21 mouse cellular contexts compared by ENCODE assay signal in genomic region chr19:42538911-42539310, GRCm38 (mm10). TPM values are rescaled to one million over a fixed set of nuclear protein-coding genes. Genes with fewer than 3 reads are reported as not detected.
DNase-seq lines count a peak whose midpoint lies in the region; ATAC-seq and TF ChIP-seq lines count a peak whose summit lies in the region.
"Had no signal": no experiment of that assay in that cellular context is flagged by ENCODE, and none has a peak within 500 bp of the region (broad histone marks: within the 10 kb centered on the region; RNA-seq: fewer than 3 reads in every experiment).

No protein-coding gene starts in this region.

- H3K36me3 ChIP-seq in heart, postnatal 0 days (replicated peaks; ENCODE audit: control insufficient read depth, insufficient read depth, low read length): no peaks in the 10 kb centered on the region
- H3K36me3 ChIP-seq: forebrain, embryonic 12.5 days; forebrain, embryonic 15.5 days; heart, embryonic 10.5 days; heart, embryonic 13.5 days; hindbrain, embryonic 12.5 days; hindbrain, embryonic 15.5 days had no signal

- H3K4me2 ChIP-seq in heart, postnatal 0 days (ENCODE audit: low read depth, low read length): no peak overlapping the region
- H3K4me2 ChIP-seq: forebrain, embryonic 12.5 days; forebrain, embryonic 15.5 days; heart, embryonic 13.5 days; hindbrain, embryonic 12.5 days; hindbrain, embryonic 15.5 days had no signal

- no peak for DNase-seq in heart, postnatal 0 days (ENCODE audit: low spot score)
- no peak for DNase-seq in heart, adult 8-10 months (ENCODE audit: low spot score)
- peak; percentile 52 for DNase-seq in 3134 (ENCODE audit: extremely low read depth, insufficient read length, low spot score)
- DNase-seq in Muller cell, postnatal 12 days (ENCODE audit: inconsistent ontology term): peak; percentile 74
- DNase-seq in right cerebral cortex, adult 18-20 months: no peak
- no peak for DNase-seq in ovary, postnatal 10 days (ENCODE audit: low spot score)
- DNase-seq in cerebellum, adult 2 months: no peak
- DNase-seq: adrenal gland, adult 8-10 months; adrenal gland, postnatal 25 days; cerebellum, adult 11-12 months; cerebellum, adult 9-10 months; cerebellum, postnatal 14 days had no signal

- H3K9me3 ChIP-seq in heart, postnatal 0 days (replicated peaks; ENCODE audit: control insufficient read depth, low read length): no peaks in the 10 kb centered on the region
- H3K9me3 ChIP-seq: forebrain, embryonic 12.5 days; forebrain, embryonic 15.5 days; heart, embryonic 10.5 days; heart, embryonic 13.5 days; hindbrain, embryonic 12.5 days; hindbrain, embryonic 15.5 days had no signal

- H3K9ac ChIP-seq in heart, postnatal 0 days (replicated peaks; ENCODE audit: low read depth, low read length): no peak overlapping the region
- H3K9ac ChIP-seq: forebrain, embryonic 12.5 days; forebrain, embryonic 15.5 days; heart, embryonic 13.5 days; hindbrain, embryonic 12.5 days; hindbrain, embryonic 15.5 days had no signal

- no peak overlapping the region for H3K4me3 ChIP-seq in heart, postnatal 0 days (ENCODE audit: low read depth, low read length)
- H3K4me3 ChIP-seq in embryonic fibroblast, embryonic 13.5 days (ENCODE audit: insufficient read depth, low read length): no peak overlapping the region
- no peak overlapping the region for H3K4me3 ChIP-seq in cerebellum, adult 2 months (replicated peaks; ENCODE audit: insufficient read depth, low read depth, low read length)
- H3K4me3 ChIP-seq: forebrain, embryonic 12.5 days; forebrain, embryonic 15.5 days; heart, embryonic 10.5 days; heart, embryonic 13.5 days; hindbrain, embryonic 12.5 days; hindbrain, embryonic 15.5 days had no signal

- H3K27ac ChIP-seq in heart, postnatal 0 days (ENCODE audit: low read depth): 0 out of 2 replicates have a peak overlapping the region, but pooled peaks have one; percentile 11
- H3K27ac ChIP-seq in embryonic fibroblast, embryonic 13.5 days (ENCODE audit: insufficient read depth, low read length): peak overlapping the region; percentile 80
- no peak overlapping the region for H3K27ac ChIP-seq in cerebellum, adult 2 months (ENCODE audit: insufficient read depth, low read length)
- H3K27ac ChIP-seq: forebrain, embryonic 12.5 days; forebrain, embryonic 15.5 days; heart, embryonic 10.5 days; heart, embryonic 13.5 days; hindbrain, embryonic 12.5 days had no signal

- no peaks in the 10 kb centered on the region for H3K27me3 ChIP-seq in heart, postnatal 0 days (ENCODE audit: control insufficient read depth, insufficient read depth, low read length)
- no peaks in the 10 kb centered on the region for H3K27me3 ChIP-seq in cerebellum, adult 2 months (ENCODE audit: control insufficient read depth, insufficient read depth, low read length)
- H3K27me3 ChIP-seq: forebrain, embryonic 12.5 days; forebrain, embryonic 15.5 days; heart, embryonic 13.5 days; hindbrain, embryonic 12.5 days; hindbrain, embryonic 15.5 days had no signal

- no peak for TF ChIP-seq POLR2A in embryonic fibroblast, embryonic 13.5 days (IDR thresholded peaks at IDR 0.05; ENCODE audit: low read depth, low read length)
- TF ChIP-seq POLR2A in cerebellum, adult 2 months (IDR thresholded peaks at IDR 0.05; ENCODE audit: borderline replicate concordance, insufficient read depth, low read length): no peak

- H3K4me1 ChIP-seq in heart, postnatal 0 days (ENCODE audit: control insufficient read depth, insufficient read depth): peaks cover 17% of the 10 kb centered on the region
- peaks cover 26% of the 10 kb centered on the region for H3K4me1 ChIP-seq in embryonic fibroblast, embryonic 13.5 days (ENCODE audit: control insufficient read depth, insufficient read depth, low read length)
- no peaks in the 10 kb centered on the region for H3K4me1 ChIP-seq in cerebellum, adult 2 months (ENCODE audit: control insufficient read depth, insufficient read depth, low read length)
- H3K4me1 ChIP-seq: forebrain, embryonic 12.5 days; forebrain, embryonic 15.5 days had no signal

- ATAC-seq in heart, postnatal 0 days (ENCODE audit: insufficient read depth, low read depth): no peak
- ATAC-seq: activated CD4-positive, CD25-positive, alpha-beta regulatory T cell, adult 4 months; forebrain, embryonic 15.5 days; intestine, postnatal 0 days had no signal

- TF ChIP-seq CTCF in heart, postnatal 0 days (IDR thresholded peaks at IDR 0.05; ENCODE audit: low read depth): no peak
- no peak for TF ChIP-seq CTCF in embryonic fibroblast, embryonic 13.5 days (IDR thresholded peaks at IDR 0.05; ENCODE audit: borderline replicate concordance, insufficient read depth, low read length)
- no peak for TF ChIP-seq CTCF in cerebellum, adult 2 months (IDR thresholded peaks at IDR 0.05; ENCODE audit: borderline replicate concordance, insufficient read depth, low read depth, low read length)

- TF ChIP-seq EP300 in heart, postnatal 0 days (IDR thresholded peaks at IDR 0.05; ENCODE audit: low read depth): no peak

- WGBS in heart, postnatal 0 days: 64% methylated on average over 2 of the region's 2 CpGs
- WGBS in cerebellum, adult 2 months: 89% methylated on average over 2 of the region's 2 CpGs

RNA-seq across cellular contexts. Expression of gene R3hcc1l, which starts 20.4 kb away (rescaled TPM):
- 5.9 and 20.6 TPM in 2 replicates for total RNA-seq in heart, postnatal 0 days (2014; rRNA removed; ENCODE audit: low replicate concordance)
- 10.0 and 10.2 TPM in 2 replicates for polyA plus RNA-seq in heart, postnatal 0 days (2015; fragmentation: Nextera tagmentation; extraction: Ambion mirVana)
- 10 to 100 TPM; 24.6 to 29.5 (median 26.5) TPM for total RNA-seq in heart, adult 8-10 months (2022)
- polyA plus RNA-seq in embryonic fibroblast, embryonic 13.5 days (2011; ENCODE audit: insufficient read length, low read depth, missing spikeins): 21.1 and 31.8 TPM in 2 replicates
- polyA plus RNA-seq in cerebellum, adult 2 months (2012; rRNA removed): 12.1 and 13.3 TPM in 2 replicates

Comparison
In these comparisons a context has a peak if more than half of its experiments do, and no peak if none do; other contexts are left out.
1. DNase-seq: peak in 3134 (single experiment) and Muller cell, postnatal 12 days (single experiment); none in heart, postnatal 0 days (single experiment), heart, adult 8-10 months (single experiment), right cerebral cortex, adult 18-20 months (single experiment), ovary, postnatal 10 days (single experiment) and cerebellum, adult 2 months (0 of 2).